Mouse (Mus musculus): ENCODE data around the gene Ccdc106.

GRCm38 (mm10) chr7:5044981-5045380 lies 24.6 kb downstream of the Ccdc106 start:
- TF ChIP-seq CTCF (IDR thresholded peaks at IDR 0.05; ENCODE audit: insufficient read depth, low read depth, low read length) (no peak), POLR2A (IDR thresholded peaks at IDR 0.05; ENCODE audit: insufficient read depth, low read depth, low read length) (no peak)
